ENCODE assay signal across 9 mouse cellular contexts in the genomic region with DNA sequence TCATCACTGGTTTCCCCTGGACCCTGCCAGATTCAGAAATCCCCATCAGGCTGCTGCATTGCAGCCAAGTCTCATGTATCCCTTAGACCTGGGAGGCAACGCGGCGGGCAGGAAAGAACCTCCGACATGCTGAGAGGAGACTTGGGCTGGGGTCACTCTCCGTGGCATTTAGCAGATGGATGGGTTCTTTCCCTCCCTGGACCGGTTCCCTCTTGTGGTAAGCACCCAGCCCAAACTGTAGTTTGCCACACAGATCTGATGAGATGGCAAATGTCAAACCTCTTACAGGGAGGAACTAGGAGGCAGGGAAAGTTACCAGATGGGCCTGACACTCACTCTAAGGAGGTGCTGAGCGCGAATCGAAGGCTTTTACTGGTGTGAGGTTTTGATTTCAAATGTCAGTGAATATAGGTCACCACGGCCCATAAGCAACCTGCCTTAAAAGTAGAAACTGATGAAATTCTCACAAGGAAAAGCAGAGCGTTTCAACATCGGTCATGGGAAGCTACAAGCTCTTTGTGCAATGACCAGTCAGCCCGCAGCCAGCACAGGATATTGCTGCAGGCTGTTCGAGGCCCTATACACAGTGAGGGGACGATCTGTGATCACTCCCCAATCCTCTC.
A peak's percentile ranks its signal among the peaks of the same experiment; 100 is the strongest.
DNase-seq lines count a peak whose midpoint lies in the region.
"Had no signal": no experiment of that assay in that cellular context is flagged by ENCODE, and none has a peak within 500 bp of the region (broad histone marks: within the 10 kb centered on the region; RNA-seq: fewer than 3 reads in every experiment).

No protein-coding gene starts in this region.

- peak; percentile 6 for DNase-seq in layer of hippocampus, adult 11-12 months (ENCODE audit: low spot score)
- no peak for DNase-seq in layer of hippocampus, adult 18-20 months (ENCODE audit: low spot score in 2 of 2)
- DNase-seq in brain, adult 2 months (ENCODE audit: low read depth, low spot score): peak; percentile 94
- peak; percentile 68 to 76 for DNase-seq in cerebellum, postnatal 10 days
- peak; percentile 48 to 67 for DNase-seq in lung, postnatal 4 days
- DNase-seq in spleen, adult 12 weeks (ENCODE audit: low spot score): no peak
- no peak for DNase-seq in kidney, postnatal 14 days
- DNase-seq in thymus, adult 18-20 months: no peak
- DNase-seq: kidney, adult 8-10 months had no signal

Comparison
In these comparisons a context has a peak if more than half of its experiments do, and no peak if none do; other contexts are left out.
1. DNase-seq: peak in layer of hippocampus, adult 11-12 months (single experiment), brain, adult 2 months (single experiment), cerebellum, postnatal 10 days (2 of 2) and lung, postnatal 4 days (2 of 2); none in layer of hippocampus, adult 18-20 months (0 of 2), spleen, adult 12 weeks (single experiment), kidney, postnatal 14 days (single experiment) and thymus, adult 18-20 months (0 of 2).